Mouse (Mus musculus) c-Kit-positive CD71-positive TER-119-negative erythroid progenitor cells, embryonic 14.5 days (primary cell): ENCODE results near the gene Dnajb5.

Experiments used
- DNase-seq: peaks from one replicate; pipeline ENCODE4 v3.0.0-alpha.2; 2013; ENCODE audit warnings: low read depth

Dnajb5 gene

GRCm38 (mm10) chr4:42949676-42950051 lies at the start of gene Dnajb5:
TSS of gene Dnajb5 (plus strand) at chr4:42949814.
- peak; percentile 66 for DNase-seq

- DNase-seq: no peak
Measured at GRCm38 (mm10) chr4:42900878-42901277, 48.7 kb upstream of the Dnajb5 start.

- DNase-seq: peak; percentile 16
Measured at GRCm38 (mm10) chr4:42902174-42902573, 47.4 kb upstream of the Dnajb5 start.

DNA sequence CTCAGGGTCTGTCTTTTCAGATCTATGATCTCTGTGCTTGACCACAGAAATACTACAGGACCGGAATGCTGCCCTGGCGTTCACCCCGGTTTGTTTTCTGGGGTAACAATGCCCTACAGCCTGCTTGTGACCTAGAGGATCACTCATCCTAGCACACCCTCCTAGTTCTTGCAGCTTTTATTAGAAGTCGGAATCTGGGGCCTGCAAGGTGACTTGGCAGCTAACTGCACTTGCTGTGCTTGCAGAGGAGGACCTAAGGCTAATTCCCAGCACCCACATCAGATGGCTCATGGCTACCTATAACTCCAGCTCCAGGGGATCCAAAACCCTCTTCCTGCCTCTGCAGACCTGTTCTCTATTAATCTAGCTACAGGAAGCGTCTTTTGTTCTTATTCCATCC lies 46.9 kb upstream of the Dnajb5 start:
- no peak for DNase-seq

- DNase-seq: no peak
Measured at GRCm38 (mm10) chr4:42903942-42904341, 45.7 kb upstream of the Dnajb5 start.

DNA sequence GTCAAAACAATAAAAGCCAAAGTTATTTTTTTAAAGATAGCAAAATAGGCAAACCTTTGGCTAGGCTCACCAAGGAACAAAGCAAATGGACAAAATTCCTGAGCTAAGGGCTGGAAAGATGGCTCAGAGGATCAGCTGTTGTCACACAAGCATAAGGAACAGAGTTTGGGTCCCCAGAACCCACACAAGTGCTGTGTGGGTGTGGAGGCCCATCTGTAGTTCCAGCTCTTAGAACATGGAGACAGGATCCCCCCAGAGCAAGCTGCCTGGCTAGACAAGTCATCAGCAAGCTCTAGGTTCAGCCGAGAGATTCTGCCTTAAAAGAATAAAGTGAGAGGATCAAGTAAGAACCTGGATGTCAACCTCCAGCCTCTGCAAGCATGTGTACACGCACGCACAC lies 45.1 kb upstream of the Dnajb5 start:
- DNase-seq: no peak

- DNase-seq: no peak
Measured at GRCm38 (mm10) chr4:42904966-42905365, 44.6 kb upstream of the Dnajb5 start.

GRCm38 (mm10) chr4:42913391-42913790 lies 36.2 kb upstream of the Dnajb5 start:
- DNase-seq: no peak

DNA sequence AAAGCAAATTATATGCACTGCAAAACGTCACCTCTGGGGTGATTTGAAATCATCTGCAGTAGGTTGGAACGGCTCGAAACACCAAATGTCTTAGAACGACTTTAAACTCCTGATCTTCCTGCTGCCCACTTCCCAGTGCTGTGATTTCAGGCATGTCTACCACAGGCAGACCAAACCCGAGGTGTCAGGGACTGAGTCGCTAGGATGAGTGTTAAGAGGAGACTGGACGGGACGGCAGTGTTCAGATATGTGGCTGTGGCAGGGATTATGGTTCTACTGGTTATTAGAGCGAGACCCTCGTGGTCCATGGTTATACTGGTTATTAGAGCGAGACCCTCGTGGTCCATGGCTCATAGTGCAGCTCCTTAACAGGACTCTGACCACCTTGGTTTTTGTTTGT lies 34.3 kb upstream of the Dnajb5 start:
- no peak for DNase-seq

DNA sequence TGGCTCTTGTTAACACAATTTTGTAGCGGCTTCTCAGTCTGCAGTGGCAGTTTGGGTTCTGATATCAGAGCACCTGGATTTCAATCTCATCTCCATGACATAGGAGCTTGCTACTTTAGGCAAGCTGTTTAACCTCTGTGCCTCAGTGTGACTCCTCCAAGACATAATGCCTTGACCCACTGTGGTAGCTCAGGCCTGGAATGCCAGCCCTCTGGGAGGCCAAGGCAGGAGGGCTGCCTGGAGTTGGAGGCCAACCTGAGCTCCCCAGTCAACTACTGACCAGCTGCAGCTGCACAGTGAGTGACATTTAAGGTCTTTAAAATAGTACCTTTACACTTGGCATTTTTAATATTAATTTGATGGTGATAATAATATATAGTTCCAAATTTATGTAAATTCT lies 33.6 kb upstream of the Dnajb5 start:
- DNase-seq: no peak

GRCm38 (mm10) chr4:42916617-42917401 lies 32.8 kb upstream of the Dnajb5 start, which contains the start of gene Phf24:
TSS of gene Phf24 (plus strand) at chr4:42916660.
- DNase-seq: no peak

DNA sequence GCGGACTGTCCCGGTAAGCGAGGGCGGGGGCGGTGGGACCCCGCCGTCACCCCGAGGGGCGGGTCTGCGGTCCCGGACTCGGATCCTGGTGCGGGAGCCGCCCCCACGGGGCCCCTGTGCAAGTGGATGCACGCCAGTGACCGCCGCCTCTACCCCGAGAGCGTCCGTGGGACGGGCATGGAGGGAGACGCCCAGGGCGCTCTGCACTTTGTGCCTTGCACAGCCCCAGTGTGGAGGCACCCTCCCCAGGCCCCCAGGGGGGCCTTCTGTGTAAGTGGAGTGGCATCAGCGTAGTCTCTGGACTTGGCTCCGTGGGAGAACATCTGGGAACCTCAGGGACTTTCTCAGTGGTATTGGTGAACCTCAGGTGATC lies 32.2 kb upstream of the Dnajb5 start:
- DNase-seq: no peak

DNA sequence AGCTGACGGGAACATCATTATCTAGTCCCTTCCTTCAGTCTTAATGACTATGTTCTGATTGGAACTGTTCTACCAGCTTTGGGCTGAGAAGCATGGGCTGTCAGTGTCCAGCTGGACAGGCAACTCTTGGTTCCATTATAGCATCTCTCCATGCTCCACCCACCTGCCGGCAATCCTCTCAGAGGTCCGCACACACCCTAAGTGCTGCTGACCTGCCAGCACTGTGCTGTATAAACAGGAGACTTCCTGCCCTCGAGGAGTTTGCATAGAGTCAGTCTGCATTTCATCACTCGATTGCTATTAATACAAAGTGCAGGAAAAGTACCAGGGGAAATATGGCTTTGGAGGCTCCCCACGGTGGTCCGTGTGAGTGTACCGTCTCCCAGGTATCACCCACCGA lies 28.9 kb upstream of the Dnajb5 start:
- DNase-seq: no peak

DNA sequence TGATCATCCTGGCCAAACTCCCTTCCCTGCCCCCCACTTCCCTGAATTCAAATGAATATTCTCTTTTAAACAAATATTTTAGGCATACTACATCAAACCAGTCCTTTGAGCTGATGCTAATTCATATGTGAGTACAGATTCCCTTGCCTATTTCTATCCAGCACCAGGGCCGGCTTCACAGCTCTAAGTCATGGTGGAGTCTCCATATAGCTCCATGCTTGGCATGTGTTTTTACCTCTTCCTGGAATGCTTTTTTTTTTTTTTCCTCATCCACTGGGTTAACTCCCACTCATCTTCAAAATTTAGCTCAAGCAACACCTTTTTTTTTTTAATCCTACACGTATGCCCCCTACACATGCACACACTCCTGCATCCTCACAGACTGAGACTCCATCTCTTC lies 28.1 kb upstream of the Dnajb5 start:
- no peak for DNase-seq

DNA sequence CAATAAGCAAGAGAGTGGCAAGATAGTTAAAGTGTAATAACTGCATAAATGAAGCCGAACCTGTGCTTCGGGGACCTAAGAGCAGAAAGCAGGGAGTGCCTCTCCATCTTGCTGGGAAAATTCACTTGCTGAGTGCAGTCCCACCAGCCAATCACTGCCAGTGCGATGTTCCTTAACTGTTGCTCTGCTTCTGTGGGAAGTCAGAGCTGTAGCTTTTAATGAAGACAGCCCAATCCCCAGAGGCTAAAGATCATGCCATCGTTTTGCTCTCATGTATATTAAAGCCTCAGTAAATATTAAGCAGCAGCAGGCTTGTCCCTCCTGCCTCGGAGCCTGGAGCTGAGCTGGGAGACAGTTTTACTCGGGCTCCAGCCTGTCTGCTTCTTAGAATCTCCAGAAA lies 27.6 kb upstream of the Dnajb5 start:
- DNase-seq: no peak

- no peak for DNase-seq
Measured at GRCm38 (mm10) chr4:42922461-42922860, 27.2 kb upstream of the Dnajb5 start.

GRCm38 (mm10) chr4:42924095-42924710 lies 25.4 kb upstream of the Dnajb5 start:
- no peak for DNase-seq

DNA sequence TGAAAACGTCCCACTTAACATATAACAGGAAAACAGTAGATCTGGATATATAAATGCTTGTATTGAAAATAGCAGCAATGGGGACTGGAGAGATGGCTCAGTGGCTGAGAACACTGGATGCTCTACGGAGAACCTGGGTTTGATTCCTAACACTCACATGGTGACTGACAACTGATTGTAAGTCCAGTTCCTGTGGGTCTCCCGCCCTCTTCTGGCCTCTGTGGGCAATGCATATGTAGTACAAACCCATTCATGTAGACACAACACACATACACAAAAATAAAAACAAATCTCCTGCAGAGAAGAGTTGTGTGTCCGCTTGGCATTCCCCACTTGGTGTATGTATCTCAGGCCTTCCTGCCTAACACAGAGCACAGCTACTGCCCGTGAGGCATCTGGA lies 21.4 kb upstream of the Dnajb5 start:
- DNase-seq: no peak

- DNase-seq: no peak
Measured at GRCm38 (mm10) chr4:42928952-42929351, 20.7 kb upstream of the Dnajb5 start.

DNA sequence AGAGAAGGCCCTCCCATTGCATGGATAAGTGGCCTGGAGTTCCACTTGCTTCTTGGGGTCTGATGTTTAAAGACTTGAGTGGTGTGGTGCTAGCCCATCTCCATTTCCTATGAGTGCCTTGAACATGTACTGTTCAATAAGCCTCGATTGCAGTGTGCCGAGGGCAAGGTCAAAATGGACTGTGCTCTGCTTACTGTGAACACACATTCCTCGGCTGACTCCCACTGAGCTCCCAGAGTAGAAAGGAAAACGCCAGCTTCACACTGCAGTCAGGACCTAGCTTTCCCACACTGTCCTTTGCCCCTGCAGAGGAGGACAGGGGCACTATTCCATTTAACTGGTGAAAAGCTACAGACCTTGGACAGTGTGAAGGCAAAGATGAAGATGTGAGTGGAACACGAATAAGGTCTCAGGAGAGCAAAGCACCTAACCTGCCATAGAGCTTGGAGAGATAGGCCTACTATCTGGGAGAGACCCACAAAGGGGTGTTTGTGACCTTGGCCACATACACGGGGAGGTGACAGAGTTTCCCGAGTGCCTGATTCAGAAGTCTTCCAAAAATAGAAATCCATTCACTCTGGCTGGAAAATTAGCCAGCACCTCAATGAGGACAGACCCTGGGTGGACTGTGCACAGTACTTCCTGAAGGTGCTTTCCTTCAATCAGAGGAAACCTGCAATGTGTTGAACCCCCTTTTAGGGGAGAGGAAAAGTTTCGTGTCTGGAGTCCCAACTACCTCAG lies 17.2 kb upstream of the Dnajb5 start:
- no peak for DNase-seq

GRCm38 (mm10) chr4:42933630-42934029 lies 16.0 kb upstream of the Dnajb5 start:
- DNase-seq: no peak

- no peak for DNase-seq
Measured at GRCm38 (mm10) chr4:42941396-42941795, 8.2 kb upstream of the Dnajb5 start.

DNA sequence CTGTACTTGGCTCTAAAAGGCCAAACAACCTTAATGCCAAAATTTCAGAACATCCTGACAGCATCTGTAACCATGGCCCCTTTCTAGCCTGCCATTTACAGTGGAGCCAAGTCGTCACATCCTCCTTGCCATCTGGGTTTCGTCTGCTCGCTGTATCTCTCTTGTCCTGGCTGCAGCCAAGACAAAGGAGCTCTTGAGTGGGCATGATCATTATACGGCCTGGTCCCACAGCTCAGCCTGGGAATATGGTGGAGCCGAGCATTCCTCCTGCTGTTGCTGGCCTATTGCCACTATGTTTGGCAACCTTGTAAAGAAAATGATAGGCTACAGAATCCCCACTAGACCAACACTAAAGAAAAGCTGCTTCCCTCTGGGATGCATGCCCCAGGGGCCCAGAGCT lies 6.3 kb upstream of the Dnajb5 start:
- no peak for DNase-seq
